Mouse (Mus musculus) hindbrain, embryonic 15.5 days (tissue): ENCODE data around the gene Gm16181. TPM values are rescaled to one million over a fixed set of nuclear protein-coding genes. Genes with fewer than 3 reads are reported as not detected.
"Not testable (repeated sequence)": the region's sequence is repeated elsewhere in the genome, so short reads cannot be mapped to it uniquely, and the experiment has no call there.

Experiments
- ATAC-seq: fragments of 200-750 bp; cut with Nextera tagmentation; 2 replicates; pipeline ENCODE4 v1.8.0; 2017; ENCODE audit warnings: low read depth, moderate number of reproducible peaks, moderate TSS enrichment; ENCODE audit not compliant: low FRiP score
- H3K27ac ChIP-seq: fragments of 300-500 bp; sonication (generic); replicated peaks from 2 replicates; pipeline ENCODE4 v1.5.1; 2015; ENCODE audit warnings: mild to moderate bottlenecking, inconsistent platforms
- H3K27me3 ChIP-seq: fragments of 300-500 bp; sonication (generic); 2 replicates; pipeline ENCODE4 v1.6.1; 2015; ENCODE audit warnings: control low read depth, inconsistent platforms
- H3K36me3 ChIP-seq: fragments of 300-500 bp; sonication (generic); 2 replicates; pipeline ENCODE4 v1.6.1; 2015; ENCODE audit warnings: control low read depth, inconsistent platforms
- H3K4me1 ChIP-seq: fragments of 300-500 bp; sonication (generic); replicated peaks from 2 replicates; pipeline ENCODE4 v1.6.1; 2015; ENCODE audit warnings: control low read depth, inconsistent platforms
- H3K4me2 ChIP-seq: fragments of 300-500 bp; sonication (generic); 2 replicates; pipeline ENCODE4 v1.6.1; 2015; ENCODE audit warnings: moderate library complexity, mild to moderate bottlenecking, inconsistent platforms
- H3K4me3 ChIP-seq: fragments of 300-500 bp; sonication (generic); 2 replicates; pipeline ENCODE4 v1.5.1; 2015; ENCODE audit warnings: mild to moderate bottlenecking, inconsistent platforms
- H3K9ac ChIP-seq: fragments of 300-500 bp; sonication (generic); 2 replicates; pipeline ENCODE4 v1.6.1; 2015; ENCODE audit warnings: inconsistent platforms
- H3K9me3 ChIP-seq: fragments of 300-500 bp; sonication (generic); 2 replicates; pipeline ENCODE4 v1.6.1; 2016; ENCODE audit warnings: control low read depth, inconsistent platforms
- WGBS: fragments of 180-500 bp; shearing (Covaris S2); methylation state at CpG from one replicate; pipeline ENCODE4 v1.1.7; 2015; 5-methylcytosine and 5-hydroxymethylcytosine counted together
- polyA plus RNA-seq: library from polyadenylated mRNA; unstranded; fragments of >200 nt; fragmentation: Nextera tagmentation; extraction: Ambion mirVana; gene quantifications from 2 replicates; pipeline ENCODE4 v1.2.1, GENCODE M21; 2015

Gm16181 gene
- polyA plus RNA-seq, 1 experiment from 2014 or later: 0.43 TPM

GRCm38 (mm10) chr17:35219601-35220041 is 1.0 kb upstream of the Gm16181 start:
- 90% methylated on average over 6 of the region's 6 CpGs for WGBS
- no peak overlapping the region for H3K4me3 ChIP-seq
- ATAC-seq: no peak

GRCm38 (mm10) chr17:35222299-35222698 is 1.7 kb downstream of the Gm16181 start:
- H3K27ac ChIP-seq: no peak overlapping the region
- H3K36me3 ChIP-seq: peaks cover 14% of the 10 kb centered on the region
- ATAC-seq: no peak
- H3K9me3 ChIP-seq: no peaks in the 10 kb centered on the region
- no peak overlapping the region for H3K9ac ChIP-seq
- no peak overlapping the region for H3K4me2 ChIP-seq
- no peak overlapping the region for H3K4me3 ChIP-seq
- no peaks in the 10 kb centered on the region for H3K27me3 ChIP-seq
- no peaks in the 10 kb centered on the region for H3K4me1 ChIP-seq
- WGBS: 81% methylated on average over 6 of the region's 6 CpGs

More at GRCm38 (mm10) chr17:35219601-35220041, 1.0 kb upstream of the Gm16181 start:
- Histone ChIP-seq H3K9ac (no peak overlapping the region), H3K4me2 (no peak overlapping the region), H3K4me1 (no peaks in the 10 kb centered on the region), H3K27me3 (no peaks in the 10 kb centered on the region), H3K27ac (no peak overlapping the region), H3K36me3 (peaks cover 13% of the 10 kb centered on the region), H3K9me3 (no peaks in the 10 kb centered on the region)

DNA sequence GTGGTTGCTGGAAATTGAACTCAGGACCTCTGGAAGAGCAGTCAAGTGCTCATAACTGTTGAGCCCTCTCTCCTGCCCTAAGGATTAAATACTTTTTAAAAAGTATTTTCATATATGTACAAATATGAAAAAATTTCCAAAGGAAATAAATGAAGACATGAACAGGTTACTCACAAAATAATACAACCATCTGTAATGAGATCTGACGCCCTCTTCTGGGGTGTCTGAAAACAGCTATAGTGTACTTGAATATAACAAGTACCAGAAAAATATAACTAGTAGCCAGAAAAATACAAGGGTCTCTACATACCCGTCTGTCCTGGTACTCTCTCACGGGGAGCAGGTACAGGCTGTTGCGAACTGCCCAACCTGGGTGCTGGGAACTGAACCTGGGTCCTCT is 4.0 kb downstream of the Gm16181 start:
- Histone ChIP-seq H3K27ac (no peak overlapping the region), H3K9me3 (no peaks in the 10 kb centered on the region), H3K4me1 (no peaks in the 10 kb centered on the region), H3K27me3 (no peaks in the 10 kb centered on the region), H3K4me3 (no peak overlapping the region), H3K4me2 (no peak overlapping the region), H3K9ac (no peak overlapping the region), H3K36me3 (peaks cover 36% of the 10 kb centered on the region)
- ATAC-seq: no peak
- WGBS: 94% methylated on average over 4 of the region's 4 CpGs

- 97% methylated on average over 5 of the region's 5 CpGs for WGBS
- Histone ChIP-seq H3K4me2 (no peak overlapping the region), H3K9ac (no peak overlapping the region), H3K36me3 (peaks cover 37% of the 10 kb centered on the region), H3K9me3 (no peaks in the 10 kb centered on the region), H3K27ac (no peak overlapping the region), H3K4me3 (no peak overlapping the region), H3K27me3 (no peaks in the 10 kb centered on the region), H3K4me1 (no peaks in the 10 kb centered on the region)
- no peak for ATAC-seq
Observed at GRCm38 (mm10) chr17:35225456-35225855, 4.8 kb downstream of the Gm16181 start.

DNA sequence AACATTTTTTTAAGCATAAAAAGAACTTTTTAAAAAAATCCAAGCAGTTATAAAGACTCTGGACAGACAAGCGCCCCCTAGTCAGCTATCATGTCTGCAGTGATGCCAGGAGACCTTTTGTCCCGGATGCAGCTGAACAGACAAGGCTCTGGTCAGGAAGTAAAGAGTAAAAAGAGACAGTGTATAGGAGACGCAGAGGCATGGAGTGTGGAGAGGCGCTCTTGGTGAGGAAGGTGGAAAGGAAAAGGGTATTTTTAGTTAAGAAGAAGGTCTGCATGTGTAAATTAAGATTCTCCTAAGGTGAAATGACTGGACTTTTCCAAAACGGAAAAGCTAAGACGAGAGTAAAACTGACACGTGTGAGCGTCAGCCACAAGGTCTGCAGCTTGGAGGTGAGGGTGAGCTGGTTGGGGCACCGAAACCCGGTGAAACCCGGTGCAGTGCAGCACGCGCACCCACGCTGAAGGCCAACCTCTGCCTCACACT is 6.0 kb downstream of the Gm16181 start:
- H3K27me3 ChIP-seq: no peaks in the 10 kb centered on the region
- no peak for ATAC-seq
- peaks cover 3% of the 10 kb centered on the region; the same call in 1 of the 2 replicates for H3K4me1 ChIP-seq
- H3K9me3 ChIP-seq: no peaks in the 10 kb centered on the region
- WGBS: 87% methylated on average over 14 of the region's 14 CpGs
- peaks cover 32% of the 10 kb centered on the region for H3K36me3 ChIP-seq
- H3K9ac ChIP-seq: no peak overlapping the region
- no peak overlapping the region for H3K27ac ChIP-seq
- no peak overlapping the region for H3K4me2 ChIP-seq
- no peak overlapping the region for H3K4me3 ChIP-seq

GRCm38 (mm10) chr17:35231022-35231421 is 10.4 kb downstream of the Gm16181 start:
- Histone ChIP-seq H3K9me3 (no peaks in the 10 kb centered on the region), H3K4me3 (no peak overlapping the region), H3K9ac (no peak overlapping the region), H3K4me1 (peaks cover 36% of the 10 kb centered on the region), H3K4me2 (no peak overlapping the region), H3K27me3 (no peaks in the 10 kb centered on the region), H3K27ac (no peak overlapping the region), H3K36me3 (peaks cover 29% of the 10 kb centered on the region)
- no peak for ATAC-seq
- WGBS: 94% methylated on average over 10 of the region's 10 CpGs

DNA sequence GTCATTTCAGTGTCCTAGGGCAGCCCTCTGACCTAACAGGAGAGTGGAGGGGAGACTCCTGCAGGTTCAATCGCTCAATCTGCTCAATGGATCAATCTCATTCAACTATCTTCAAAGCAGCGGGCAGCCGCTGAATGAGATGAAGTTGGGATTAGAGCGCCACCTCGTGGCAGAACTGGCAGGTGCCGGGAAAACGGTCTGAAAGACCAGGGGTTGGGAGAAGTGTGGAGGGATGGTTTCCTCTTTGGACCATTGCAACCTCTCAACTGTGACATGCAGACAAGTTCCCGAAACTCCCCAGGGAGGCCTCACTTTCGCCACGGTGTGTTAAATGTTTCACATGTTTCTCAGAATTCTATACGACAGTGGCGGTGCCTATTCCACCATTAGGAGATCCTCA is 11.4 kb downstream of the Gm16181 start:
- H3K4me2 ChIP-seq: peak overlapping the region; percentile 36
- no peak overlapping the region for H3K9ac ChIP-seq
- no peak overlapping the region; the same call in 1 of the 2 replicates for H3K4me3 ChIP-seq
- no peaks in the 10 kb centered on the region for H3K9me3 ChIP-seq
- no peaks in the 10 kb centered on the region for H3K27me3 ChIP-seq
- peaks cover 29% of the 10 kb centered on the region for H3K36me3 ChIP-seq
- H3K4me1 ChIP-seq: peaks cover 42% of the 10 kb centered on the region
- no peak for ATAC-seq
- 8% methylated on average over 12 of the region's 12 CpGs for WGBS
- no peak overlapping the region for H3K27ac ChIP-seq

DNA sequence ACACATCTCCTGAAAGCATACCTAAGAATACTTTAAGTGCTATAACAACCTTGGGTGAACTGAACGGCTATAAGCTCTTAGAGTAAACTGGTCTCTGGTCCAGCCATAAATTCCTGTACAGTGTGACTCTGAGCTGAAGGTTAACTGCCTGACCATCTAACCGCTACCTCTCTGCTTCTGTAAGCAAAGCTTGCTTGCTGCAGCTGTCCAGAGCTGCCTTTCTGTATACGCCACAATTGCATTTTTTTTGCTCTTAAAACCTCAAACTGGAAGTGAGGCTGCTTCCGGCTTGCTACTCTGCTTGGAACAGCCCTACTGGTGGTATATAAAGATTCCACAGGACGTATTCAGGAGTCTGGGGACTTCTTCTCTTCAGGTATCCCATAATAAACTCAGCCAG is 12.0 kb downstream of the Gm16181 start:
- WGBS: 91% methylated on average over 5 of the region's 5 CpGs
- Histone ChIP-seq H3K4me2 (no peak overlapping the region), H3K9ac (no peak overlapping the region)

GRCm38 (mm10) chr17:35233114-35233980 is 12.7 kb downstream of the Gm16181 start, which contains the start of gene Atp6v1g2:
Atp6v1g2 (plus strand) TSS chr17:35233660.
- Histone ChIP-seq H3K27ac (no peak within 1 kb of the TSS; the same call in 1 of the 2 replicates), H3K9ac (no peak within 1 kb of the TSS), H3K4me3 (peak within 1 kb of the TSS; percentile 55), H3K27me3 (no peaks in the 10 kb centered on the region), H3K36me3 (peaks cover 18% of the 10 kb centered on the region), H3K4me2 (peak within 1 kb of the TSS; percentile 96), H3K4me1 (peaks cover 48% of the 10 kb centered on the region), H3K9me3 (no peaks in the 10 kb centered on the region)
- WGBS: 76% methylated on average over 18 of the region's 18 CpGs
- ATAC-seq: no peak

More for the DNA sequence above, 12.0 kb downstream of the Gm16181 start:
- ATAC-seq: no peak
- Histone ChIP-seq H3K36me3 (peaks cover 24% of the 10 kb centered on the region), H3K4me3 (no peak overlapping the region), H3K27me3 (no peaks in the 10 kb centered on the region), H3K9me3 (no peaks in the 10 kb centered on the region), H3K27ac (no peak overlapping the region), H3K4me1 (peaks cover 48% of the 10 kb centered on the region)

DNA sequence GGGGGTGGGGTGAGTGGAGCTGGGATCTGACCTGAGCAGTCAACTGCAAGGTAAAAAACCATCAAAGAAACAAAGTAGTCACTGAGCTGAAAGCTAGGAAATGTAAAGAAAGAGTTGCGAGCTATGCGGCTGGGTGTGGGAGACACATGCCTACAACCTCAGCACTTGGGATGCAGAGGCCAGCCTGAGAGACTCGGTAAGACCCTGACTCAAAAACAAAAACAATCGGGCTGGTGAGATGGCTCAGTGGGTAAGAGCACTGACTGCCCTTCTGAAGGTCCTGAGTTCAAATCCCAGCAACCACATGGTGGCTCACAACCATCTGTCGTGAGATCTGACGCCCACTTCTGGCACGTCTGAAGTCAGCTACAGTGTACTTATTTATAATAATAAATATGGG is 13.5 kb downstream of the Gm16181 start:
- 85% methylated on average over 7 of the region's 7 CpGs for WGBS
- H3K9me3 ChIP-seq, H3K27ac ChIP-seq, H3K9ac ChIP-seq, ATAC-seq, H3K27me3 ChIP-seq: not testable (repeated sequence)
- peaks cover 12% of the 10 kb centered on the region for H3K36me3 ChIP-seq
- H3K4me2 ChIP-seq: peak overlapping the region; percentile 96
- peak overlapping the region; percentile 55; the same call in 1 of the 2 replicates for H3K4me3 ChIP-seq
- H3K4me1 ChIP-seq: peaks cover 48% of the 10 kb centered on the region

DNA sequence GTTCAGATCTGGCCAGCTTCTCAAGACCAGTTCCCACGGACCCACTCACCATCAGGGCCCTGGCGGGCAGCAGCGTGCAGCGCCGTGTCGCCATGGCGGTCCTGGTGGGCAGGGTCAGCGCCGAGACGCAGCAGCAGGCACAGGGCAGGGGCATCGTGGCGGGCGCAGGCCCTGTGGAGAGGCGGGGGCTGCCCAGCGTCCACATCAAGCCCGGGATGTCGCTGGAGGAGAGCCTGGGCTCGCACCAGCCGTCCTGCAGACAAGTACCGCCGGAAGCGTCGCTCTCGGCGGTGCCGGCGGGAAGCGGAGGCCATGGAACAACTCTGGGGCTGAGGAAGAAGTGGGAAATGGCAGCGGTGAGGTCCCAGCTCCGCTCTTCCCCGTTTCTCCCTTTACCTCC is 14.3 kb downstream of the Gm16181 start:
- Histone ChIP-seq H3K9me3 (no peaks in the 10 kb centered on the region), H3K36me3 (peaks cover 4% of the 10 kb centered on the region; the same call in 1 of the 2 replicates), H3K27ac (peak overlapping the region; percentile 95), H3K4me3 (peak overlapping the region; percentile 55), H3K9ac (peak overlapping the region; percentile 66), H3K27me3 (no peaks in the 10 kb centered on the region), H3K4me1 (peaks cover 48% of the 10 kb centered on the region), H3K4me2 (peak overlapping the region; percentile 96)
- WGBS: 7% methylated on average over 30 of the region's 31 CpGs
- ATAC-seq: no peak

DNA sequence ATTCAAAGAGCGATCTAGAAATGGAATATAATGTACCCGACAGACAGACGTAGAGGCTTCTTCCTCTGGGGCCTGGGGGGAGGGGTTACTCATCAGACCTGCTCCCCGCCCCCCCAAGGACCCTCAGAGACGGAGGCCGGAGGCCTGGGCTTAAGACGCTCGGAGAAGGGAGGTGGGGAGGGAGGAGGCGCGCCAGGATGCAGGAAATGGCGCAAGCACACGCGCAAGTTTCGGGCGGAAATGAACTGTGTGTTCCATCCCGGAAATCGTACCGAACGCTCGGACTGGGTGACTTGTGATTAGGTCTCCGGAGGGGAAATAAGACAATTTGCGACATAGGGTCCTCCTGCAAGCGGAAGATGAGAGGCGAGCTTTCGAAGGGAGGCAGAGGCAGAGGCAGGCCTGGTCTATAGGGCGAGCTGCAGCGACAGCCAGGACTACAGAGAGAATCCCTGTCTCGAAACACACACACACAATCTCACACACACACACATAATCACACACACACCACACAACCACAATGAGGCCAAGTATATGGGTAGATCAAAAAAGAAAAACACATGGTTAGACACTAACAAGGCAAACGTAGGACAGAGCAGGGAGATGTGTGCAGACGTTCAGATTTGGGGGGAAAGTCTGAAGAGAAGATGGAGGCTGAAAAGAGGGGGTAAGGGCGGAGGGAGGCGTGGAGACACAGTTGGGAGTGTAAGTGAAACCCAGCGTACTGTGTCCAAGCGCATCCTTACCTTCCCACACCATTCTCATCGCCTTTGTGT is 15.2 kb downstream of the Gm16181 start, which contains the start of gene Nfkbil1:
Gene Nfkbil1 (minus strand): TSS at position 179 of the 776 bp plus-strand sequence.
- H3K4me2 ChIP-seq: peak within 1 kb of the TSS; percentile 96
- under 1% methylated on average over 35 of the region's 35 CpGs for WGBS
- no peaks in the 10 kb centered on the region for H3K9me3 ChIP-seq
- H3K27me3 ChIP-seq: no peaks in the 10 kb centered on the region
- H3K4me3 ChIP-seq: peak within 1 kb of the TSS; percentile 55
- ATAC-seq: peak; percentile 79
- H3K27ac ChIP-seq: peak within 1 kb of the TSS; percentile 95
- no peaks in the 10 kb centered on the region for H3K36me3 ChIP-seq
- peak within 1 kb of the TSS; percentile 66 for H3K9ac ChIP-seq
- peaks cover 57% of the 10 kb centered on the region for H3K4me1 ChIP-seq
